Mouse (Mus musculus): ENCODE results near the gene Tmem150b.

Gene Tmem150b

DNA sequence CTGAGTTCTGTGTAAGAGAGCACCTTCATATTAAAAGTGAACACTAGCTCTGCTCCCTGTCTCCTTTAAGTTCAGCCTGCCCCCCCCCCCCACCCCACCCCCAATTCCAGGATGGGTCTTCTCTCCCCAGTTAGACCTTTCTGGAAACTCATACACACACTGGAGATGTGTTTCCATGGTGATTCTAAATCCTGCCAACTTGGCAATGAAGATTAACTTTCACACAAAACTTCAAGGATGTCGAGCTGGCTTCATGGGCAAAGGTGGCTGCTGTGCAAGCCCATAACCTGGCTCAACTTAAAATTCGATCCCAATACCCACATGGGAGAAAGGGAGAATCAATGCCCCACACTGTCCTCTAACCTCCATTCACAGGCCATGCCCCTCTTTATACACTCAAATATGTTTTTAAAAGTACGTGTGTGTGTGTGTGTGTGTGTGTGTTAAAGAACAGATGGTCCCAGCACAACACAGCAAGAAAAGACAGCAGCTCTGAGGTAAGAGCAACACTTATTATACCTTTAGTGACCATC lies 65.1 kb downstream of the Tmem150b start:
- no peak for DNase-seq

DNA sequence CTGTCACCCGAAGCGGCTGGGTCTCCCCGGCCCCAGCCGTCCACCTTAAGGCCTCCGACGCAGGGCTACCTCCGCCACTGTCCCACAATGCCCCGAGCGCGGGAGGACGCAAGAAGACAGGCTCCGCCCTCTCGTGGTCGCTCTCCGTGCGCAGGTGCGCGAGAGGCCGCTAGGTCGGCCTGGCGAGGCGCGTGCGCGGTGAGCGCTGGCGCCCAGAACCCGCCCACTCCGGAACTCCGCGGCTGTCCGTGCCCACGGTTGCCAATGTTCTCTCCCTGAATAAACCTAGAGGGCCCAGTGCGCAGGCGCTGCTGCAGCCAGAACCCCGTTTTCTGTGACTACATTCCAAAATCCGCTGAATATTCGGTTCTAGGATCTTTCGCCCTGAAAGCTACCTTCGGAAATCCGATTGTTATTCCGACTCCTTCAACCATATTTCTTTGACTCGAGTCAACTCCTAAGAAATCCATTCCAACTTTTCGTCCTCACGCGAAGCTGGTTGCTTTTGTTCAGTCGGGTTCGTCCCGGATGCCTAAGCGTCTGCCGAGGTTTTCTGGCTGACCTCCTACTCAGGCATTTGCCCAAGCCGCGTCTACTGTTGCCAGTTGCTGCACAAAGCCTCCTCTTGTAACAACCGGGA lies 66.0 kb downstream of the Tmem150b start, which contains the start of gene Ppp6r1:
TSS of gene Ppp6r1 (minus strand) at position 108 of the 640 bp plus-strand sequence.
- peak; percentile 99 for DNase-seq

DNA sequence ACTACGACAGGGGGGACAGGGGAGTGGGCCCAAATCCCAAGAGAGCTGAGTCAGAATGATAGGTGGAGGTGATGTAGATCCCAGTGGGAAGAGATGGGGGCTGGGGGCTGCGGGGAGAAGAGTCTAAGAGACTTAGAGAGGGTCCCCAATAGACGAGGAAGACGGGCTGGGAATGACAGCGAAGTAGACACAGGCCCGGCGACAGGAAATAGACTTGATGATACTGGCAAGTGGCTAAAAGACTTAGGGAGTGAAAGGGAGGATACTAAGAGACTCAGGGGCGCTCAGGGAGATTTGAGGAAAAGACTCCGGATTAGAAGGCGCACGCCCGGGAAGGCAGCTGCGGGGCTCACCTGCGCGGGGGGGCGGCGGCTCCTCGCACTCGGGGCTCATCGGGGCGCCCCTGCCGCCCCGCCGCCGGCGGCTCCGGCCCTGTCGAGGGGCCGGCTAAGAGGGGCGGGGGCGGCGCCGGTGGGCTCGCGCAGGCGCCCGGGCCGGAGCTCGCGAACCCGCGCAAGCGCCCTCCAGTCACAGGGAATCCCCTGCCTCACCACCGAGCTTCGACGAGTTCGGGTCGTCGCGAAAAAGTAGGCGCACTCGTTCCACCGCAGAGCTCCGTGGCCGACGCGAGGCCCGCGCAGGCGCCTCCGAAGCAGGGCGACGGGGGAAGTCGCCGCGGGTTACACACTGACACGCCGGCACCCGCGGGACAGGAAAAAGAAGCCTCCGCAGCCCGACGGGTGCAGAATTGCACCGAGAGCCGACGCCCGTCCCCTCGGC lies 66.7 kb downstream of the Tmem150b start:
- peak; percentile 77 for DNase-seq

DNA sequence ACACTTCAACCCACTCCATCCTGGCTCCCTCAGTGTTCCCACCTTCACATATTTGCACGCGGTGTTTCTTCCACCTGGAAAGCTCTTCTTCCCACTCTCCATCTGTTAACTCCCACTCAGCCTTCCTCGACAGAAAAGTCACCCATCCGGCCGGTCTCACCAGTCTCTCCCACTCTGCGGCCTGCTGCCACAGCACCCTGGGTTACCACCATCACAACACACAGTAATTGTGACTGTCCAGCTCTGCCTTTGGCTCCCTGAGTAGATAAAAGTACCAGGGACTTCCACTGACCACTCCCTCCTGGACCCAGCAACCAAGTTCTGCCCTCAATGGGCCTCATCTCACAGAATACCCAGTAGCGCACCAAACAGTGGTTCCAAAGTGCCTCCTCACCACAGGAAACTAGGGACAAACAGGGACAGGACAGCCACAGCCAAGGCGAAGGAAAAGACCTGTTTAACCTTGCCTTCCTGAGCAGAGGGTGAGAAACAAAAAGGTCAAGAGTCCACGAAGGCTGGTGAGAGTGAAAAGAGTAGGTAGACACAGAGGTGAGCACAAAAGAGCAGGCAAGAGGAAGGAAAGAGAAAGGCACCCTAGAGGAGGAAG lies 67.4 kb downstream of the Tmem150b start:
- no peak for DNase-seq

All from embryo, embryonic 11 days (tissue).